Mouse (Mus musculus) intestine, embryonic 16.5 days (tissue): Measurements from ENCODE around the gene Il33. TPM values are rescaled to one million over a fixed set of nuclear protein-coding genes. Genes with fewer than 3 reads are reported as not detected.

ENCODE experiments used
- ATAC-seq: fragments of 200-750 bp; cut with Nextera tagmentation; 2 replicates; pipeline ENCODE4 v1.8.0; 2017; ENCODE audit warnings: moderate TSS enrichment, moderate library complexity
- H3K27ac ChIP-seq: fragments of 300-500 bp; sonication (generic); 2 replicates; pipeline ENCODE4 v1.5.1; 2014; ENCODE audit warnings: mild to moderate bottlenecking, low read length
- H3K27me3 ChIP-seq: fragments of 300-500 bp; sonication (generic); replicated peaks from 2 replicates; pipeline ENCODE4 v1.6.1; 2014; ENCODE audit warnings: low read length, control low read depth, mixed read lengths; ENCODE audit not compliant: control insufficient read depth, insufficient read depth
- H3K36me3 ChIP-seq: fragments of 300-500 bp; sonication (generic); 2 replicates; pipeline ENCODE4 v1.6.1; 2014; ENCODE audit warnings: low read length, control low read depth; ENCODE audit not compliant: control insufficient read depth, insufficient read depth
- H3K4me1 ChIP-seq: fragments of 300-500 bp; sonication (generic); 2 replicates; pipeline ENCODE4 v1.6.1; 2014; ENCODE audit warnings: low read length, control low read depth, mixed read lengths; ENCODE audit not compliant: control insufficient read depth, insufficient read depth
- H3K4me2 ChIP-seq: fragments of 300-500 bp; sonication (generic); 2 replicates; pipeline ENCODE4 v1.6.1; 2014; ENCODE audit warnings: low read depth, low read length, control low read depth
- H3K4me3 ChIP-seq: fragments of 300-500 bp; sonication (generic); 2 replicates; pipeline ENCODE4 v1.5.1; 2014; ENCODE audit warnings: mild to moderate bottlenecking, low read length
- H3K9ac ChIP-seq: fragments of 300-500 bp; sonication (generic); 2 replicates; pipeline ENCODE4 v1.6.1; 2014; ENCODE audit warnings: low read depth, low read length
- H3K9me3 ChIP-seq: fragments of 300-500 bp; sonication (generic); 2 replicates; pipeline ENCODE4 v1.6.1; 2016; ENCODE audit warnings: low read length, control low read depth; ENCODE audit not compliant: control insufficient read depth
- WGBS: fragments of 180-500 bp; shearing (Covaris S2); extraction: QIAGEN DNeasy Blood & Tissue Kit; methylation state at CpG from one replicate; pipeline ENCODE4 v1.1.7; 2014; 5-methylcytosine and 5-hydroxymethylcytosine counted together
- polyA plus RNA-seq: library from polyadenylated mRNA; unstranded; fragments of >200 nt; fragmentation: Nextera tagmentation; extraction: Ambion mirVana; gene quantifications from 2 replicates; pipeline ENCODE4 v1.2.1, GENCODE M21; 2015

Il33 gene
- polyA plus RNA-seq, 1 experiment from 2014 or later: 17.4 TPM

DNA sequence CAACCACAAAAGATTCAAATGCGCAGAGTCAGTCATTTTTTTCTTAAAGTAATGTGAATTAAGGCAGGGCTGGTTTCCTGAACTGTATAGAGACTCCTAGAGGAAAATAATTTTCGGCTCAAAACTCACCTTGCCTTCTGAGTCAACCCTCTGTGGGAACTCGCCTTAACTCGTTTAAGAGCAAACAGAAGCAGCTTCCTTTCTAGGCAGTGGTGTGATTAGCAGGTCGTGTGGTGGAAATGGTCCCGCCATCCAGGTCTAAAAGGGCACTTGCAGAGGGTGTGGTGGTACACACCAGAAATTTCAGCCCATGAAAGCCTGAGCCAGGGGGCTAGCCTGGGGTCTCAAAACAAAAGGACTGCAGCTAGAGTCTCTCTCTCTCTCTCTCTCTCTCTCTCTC, 32.1 kb upstream of the Il33 start:
- Histone ChIP-seq H3K9me3 (no peaks in the 10 kb centered on the region), H3K27ac (no peak overlapping the region), H3K4me2 (no peak overlapping the region), H3K9ac (no peak overlapping the region), H3K27me3 (no peaks in the 10 kb centered on the region), H3K36me3 (no peaks in the 10 kb centered on the region), H3K4me1 (no peaks in the 10 kb centered on the region), H3K4me3 (no peak overlapping the region)
- 56% methylated on average over 6 of the region's 6 CpGs for WGBS
- ATAC-seq: no peak

DNA sequence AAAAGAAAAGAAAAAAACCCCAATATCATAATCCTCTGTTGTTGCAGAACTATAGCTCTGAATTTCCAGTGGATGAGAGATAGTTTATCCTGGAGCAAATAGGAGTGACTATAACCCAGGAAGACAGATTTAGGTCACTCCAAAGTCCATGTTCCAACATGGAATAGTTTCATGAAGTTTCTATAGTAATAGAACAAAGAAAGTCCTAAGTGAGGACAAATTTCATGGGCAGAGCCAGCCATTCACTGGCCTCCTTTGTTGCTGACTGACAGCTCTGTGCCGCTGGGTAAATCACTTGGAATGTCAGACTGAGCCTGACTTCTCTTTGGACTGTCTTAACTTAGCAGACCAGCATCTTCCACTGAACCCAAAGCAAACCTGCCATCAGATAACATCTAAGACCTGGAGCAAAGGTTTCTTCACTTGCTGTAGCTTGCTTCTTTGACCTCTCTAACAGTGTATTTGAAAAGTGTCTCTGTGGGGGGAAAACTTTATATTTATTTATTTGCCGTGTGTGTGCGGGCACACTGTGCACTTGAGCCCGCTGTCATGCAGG, 31.1 kb upstream of the Il33 start:
- Histone ChIP-seq H3K4me1 (no peaks in the 10 kb centered on the region), H3K36me3 (no peaks in the 10 kb centered on the region), H3K4me3 (no peak overlapping the region), H3K4me2 (no peak overlapping the region), H3K27me3 (no peaks in the 10 kb centered on the region), H3K9ac (no peak overlapping the region), H3K27ac (no peak overlapping the region), H3K9me3 (no peaks in the 10 kb centered on the region)
- ATAC-seq: peak; percentile 55; the same call in 1 of the 2 replicates
- WGBS: 75% methylated on average over 4 of the region's 4 CpGs

DNA sequence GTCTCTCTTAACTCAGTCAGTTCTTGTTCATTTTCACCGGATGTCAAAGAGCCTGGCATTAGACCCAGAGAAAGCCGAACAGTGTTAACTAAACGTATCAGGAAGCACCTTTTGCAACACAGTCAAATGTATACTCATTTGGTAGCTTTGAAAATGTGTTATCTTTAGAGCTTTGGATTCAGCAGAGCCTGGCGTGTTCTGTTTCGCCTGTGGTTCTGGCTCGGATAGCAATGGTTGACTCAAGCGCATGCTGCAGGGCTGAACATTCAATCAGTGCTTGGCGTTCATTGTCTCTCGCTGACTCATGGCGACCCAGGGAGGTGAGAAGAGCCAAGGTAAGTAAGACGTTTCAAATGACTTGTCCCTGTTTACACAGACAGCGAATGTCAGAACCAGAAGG, 30.5 kb upstream of the Il33 start:
- Histone ChIP-seq H3K36me3 (no peaks in the 10 kb centered on the region), H3K27ac (no peak overlapping the region), H3K9ac (no peak overlapping the region), H3K4me3 (no peak overlapping the region), H3K9me3 (peaks cover under 1% of the 10 kb centered on the region; the same call in 1 of the 2 replicates), H3K4me2 (no peak overlapping the region), H3K27me3 (no peaks in the 10 kb centered on the region), H3K4me1 (no peaks in the 10 kb centered on the region)
- no peak for ATAC-seq
- 86% methylated on average over 12 of the region's 12 CpGs for WGBS

- no peak overlapping the region for H3K9ac ChIP-seq
- no peaks in the 10 kb centered on the region for H3K4me1 ChIP-seq
- peaks cover 8% of the 10 kb centered on the region; the same call in 1 of the 2 replicates for H3K9me3 ChIP-seq
- no peak for ATAC-seq
- H3K4me3 ChIP-seq: no peak overlapping the region
- H3K4me2 ChIP-seq: no peak overlapping the region
- 81% methylated on average over 7 of the region's 7 CpGs for WGBS
- no peaks in the 10 kb centered on the region for H3K27me3 ChIP-seq
- no peak overlapping the region for H3K27ac ChIP-seq
- H3K36me3 ChIP-seq: no peaks in the 10 kb centered on the region; the same call in 1 of the 2 replicates
These were observed 29.9 kb upstream of the Il33 start for GRCm38 (mm10) chr19:29895047-29895446.

DNA sequence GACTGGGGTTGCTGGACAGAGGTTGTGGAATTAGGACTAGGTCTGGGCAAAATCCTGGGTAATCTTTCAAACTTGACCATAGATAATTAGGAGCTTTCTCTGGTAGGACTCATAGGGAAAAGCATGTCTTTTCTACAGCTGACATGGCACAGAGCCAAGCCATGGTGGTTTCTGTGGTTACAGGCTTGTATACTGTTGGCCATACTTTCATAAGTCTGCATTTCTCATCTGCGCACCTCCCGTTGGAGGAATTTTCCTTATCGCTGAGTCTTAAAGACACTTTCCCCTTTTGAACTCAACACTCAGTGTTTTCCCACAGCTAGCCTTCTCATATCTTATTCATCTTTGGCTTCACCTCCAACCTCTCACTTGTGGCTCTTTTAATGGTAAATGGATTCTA, 24.6 kb upstream of the Il33 start:
- no peaks in the 10 kb centered on the region for H3K27me3 ChIP-seq
- no peak overlapping the region for H3K4me2 ChIP-seq
- peaks cover 8% of the 10 kb centered on the region; the same call in 1 of the 2 replicates for H3K9me3 ChIP-seq
- no peak for ATAC-seq
- H3K9ac ChIP-seq: no peak overlapping the region
- no peaks in the 10 kb centered on the region; the same call in 1 of the 2 replicates for H3K36me3 ChIP-seq
- no peak overlapping the region for H3K27ac ChIP-seq
- no peaks in the 10 kb centered on the region for H3K4me1 ChIP-seq
- WGBS: 86% methylated on average over 3 of the region's 3 CpGs
- no peak overlapping the region for H3K4me3 ChIP-seq

- ATAC-seq: no peak
- Histone ChIP-seq H3K36me3 (no peaks in the 10 kb centered on the region; the same call in 1 of the 2 replicates), H3K27me3 (no peaks in the 10 kb centered on the region), H3K4me3 (no peak overlapping the region), H3K9ac (no peak overlapping the region), H3K27ac (no peak overlapping the region), H3K4me2 (no peak overlapping the region), H3K4me1 (no peaks in the 10 kb centered on the region), H3K9me3 (peaks cover 8% of the 10 kb centered on the region; the same call in 1 of the 2 replicates)
- WGBS: 63% methylated on average over 4 of the region's 4 CpGs
These were observed 22.4 kb upstream of the Il33 start for GRCm38 (mm10) chr19:29902343-29903070.

- Histone ChIP-seq H3K4me1 (no peaks in the 10 kb centered on the region), H3K27ac (no peak overlapping the region), H3K27me3 (no peaks in the 10 kb centered on the region), H3K4me3 (no peak overlapping the region), H3K9ac (no peak overlapping the region), H3K4me2 (no peak overlapping the region), H3K36me3 (no peaks in the 10 kb centered on the region), H3K9me3 (no peaks in the 10 kb centered on the region)
- 81% methylated on average over 1 of the region's 1 CpGs for WGBS
- no peak for ATAC-seq
These were observed 19.0 kb upstream of the Il33 start for GRCm38 (mm10) chr19:29905896-29906295.

DNA sequence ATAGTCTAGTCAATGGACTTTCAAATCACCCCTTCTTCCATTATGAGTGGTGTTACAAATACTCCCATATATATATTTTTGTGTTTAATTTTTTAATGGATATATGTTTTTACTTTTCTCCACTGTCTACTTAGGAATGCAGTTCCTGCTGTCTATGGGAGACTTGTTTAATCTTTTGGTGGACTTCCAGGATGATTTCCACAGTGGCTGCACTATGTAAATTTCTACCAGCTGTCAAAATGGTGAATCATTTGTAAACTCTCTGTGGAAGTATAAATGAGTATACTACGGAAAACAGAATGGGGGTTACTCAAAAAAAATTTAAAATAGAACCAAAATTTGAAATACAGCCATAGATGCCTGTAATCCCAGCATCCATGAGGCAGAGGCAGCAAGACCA, 15.7 kb upstream of the Il33 start:
- Histone ChIP-seq H3K9me3 (no peaks in the 10 kb centered on the region), H3K36me3 (no peaks in the 10 kb centered on the region), H3K27ac (no peak overlapping the region), H3K4me2 (no peak overlapping the region), H3K4me1 (no peaks in the 10 kb centered on the region), H3K9ac (no peak overlapping the region), H3K4me3 (no peak overlapping the region), H3K27me3 (no peaks in the 10 kb centered on the region)
- WGBS: 49% methylated on average over 1 of the region's 1 CpGs
- ATAC-seq: no peak

- 84% methylated on average over 6 of the region's 6 CpGs for WGBS
- H3K9me3 ChIP-seq: no peaks in the 10 kb centered on the region
- no peaks in the 10 kb centered on the region for H3K27me3 ChIP-seq
- no peak overlapping the region for H3K9ac ChIP-seq
- H3K4me1 ChIP-seq: no peaks in the 10 kb centered on the region
- ATAC-seq: no peak
- H3K27ac ChIP-seq: no peak overlapping the region
- no peaks in the 10 kb centered on the region for H3K36me3 ChIP-seq
- H3K4me2 ChIP-seq: no peak overlapping the region
- H3K4me3 ChIP-seq: no peak overlapping the region
These were observed 13.0 kb upstream of the Il33 start for GRCm38 (mm10) chr19:29911919-29912318.
